15 mouse cellular contexts compared by ENCODE assay signal in the genomic region with DNA sequence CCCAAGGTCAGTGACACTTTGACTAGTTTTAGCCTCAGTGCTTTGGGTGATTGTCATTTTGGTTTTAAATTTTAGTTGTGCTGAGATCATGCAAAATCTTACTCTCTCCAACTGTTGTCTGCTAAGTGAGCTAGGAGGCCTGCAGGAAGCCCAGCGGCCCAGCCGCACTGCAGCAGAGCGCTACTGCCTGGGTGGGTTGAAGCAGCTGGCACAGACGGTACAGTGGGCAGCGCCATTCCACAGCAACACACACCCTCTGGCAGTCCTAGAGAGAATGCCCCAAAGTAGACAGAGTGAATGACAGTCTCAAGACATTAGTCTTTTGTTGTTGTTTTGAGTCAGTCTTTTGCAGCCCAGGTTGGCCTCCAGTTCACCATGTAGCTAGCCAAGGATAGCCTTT.
"Had no signal": no experiment of that assay in that cellular context is flagged by ENCODE, and none has a peak within 500 bp of the region (broad histone marks: within the 10 kb centered on the region; RNA-seq: fewer than 3 reads in every experiment).

No protein-coding gene starts in this region.

- ATAC-seq: inflammation-experienced regulatory T-cells, adult 6 months; intestine, embryonic 16.5 days; midbrain, embryonic 13.5 days; midbrain, embryonic 16.5 days had no signal

- H3K4me3 ChIP-seq: lung, embryonic 15.5 days; midbrain, embryonic 13.5 days; myocyte had no signal

- H3K27me3 ChIP-seq: lung, embryonic 15.5 days; midbrain, embryonic 13.5 days had no signal

- H3K4me2 ChIP-seq: lung, embryonic 15.5 days; midbrain, embryonic 13.5 days had no signal

- H3K9me3 ChIP-seq: lung, embryonic 15.5 days; midbrain, embryonic 13.5 days had no signal

- DNase-seq: kidney, adult 18-20 months; kidney, adult 9 months; kidney, postnatal 14 days; kidney, postnatal 4 days; lung, adult 18-20 months; lung, postnatal 10 days; lung, postnatal 36 days; thymus, adult 18-20 months; thymus, postnatal 36 days had no signal

- H3K4me1 ChIP-seq: lung, embryonic 15.5 days; midbrain, embryonic 13.5 days had no signal

- H3K27ac ChIP-seq: lung, embryonic 15.5 days; midbrain, embryonic 13.5 days had no signal

- H3K9ac ChIP-seq: lung, embryonic 15.5 days; midbrain, embryonic 13.5 days had no signal
